Mouse (Mus musculus) embryonic facial prominence, embryonic 14.5 days (tissue): ENCODE measurements around the gene Olfr312. TPM values are rescaled to one million over a fixed set of nuclear protein-coding genes. Genes with fewer than 3 reads are reported as not detected.
"Not testable (repeated sequence)": the region's sequence is repeated elsewhere in the genome, so short reads cannot be mapped to it uniquely, and the experiment has no call there.

Experiments
- ATAC-seq: fragments of 200-750 bp; cut with Nextera tagmentation; 2 replicates; pipeline ENCODE4 v1.8.0; 2017; ENCODE audit warnings: low read depth, moderate number of reproducible peaks, moderate TSS enrichment
- DNase-seq: peaks from one replicate; pipeline ENCODE4 v3.0.0-alpha.2; 2015; ENCODE audit warnings: low spot score
- H3K27ac ChIP-seq: fragments of 300-500 bp; sonication (generic); replicated peaks from 2 replicates; pipeline ENCODE4 v1.5.1; 2014; ENCODE audit warnings: low read depth, mild to moderate bottlenecking, low read length, moderate library complexity
- H3K27me3 ChIP-seq: fragments of 300-500 bp; sonication (generic); replicated peaks from 2 replicates; pipeline ENCODE4 v1.6.1; 2014; ENCODE audit warnings: low read length; ENCODE audit not compliant: control insufficient read depth, insufficient read depth
- H3K36me3 ChIP-seq: fragments of 300-500 bp; sonication (generic); 2 replicates; pipeline ENCODE4 v1.6.1; 2014; ENCODE audit warnings: low read length, mixed read lengths; ENCODE audit not compliant: control insufficient read depth, insufficient read depth
- H3K4me1 ChIP-seq: fragments of 300-500 bp; sonication (generic); 2 replicates; pipeline ENCODE4 v1.6.1; 2014; ENCODE audit warnings: antibody characterized with exemption, low read length; ENCODE audit not compliant: control insufficient read depth, insufficient read depth
- H3K4me2 ChIP-seq: fragments of 300-500 bp; sonication (generic); 2 replicates; pipeline ENCODE4 v1.6.1; 2014; ENCODE audit warnings: low read depth, mild to moderate bottlenecking, low read length, moderate library complexity, mixed read lengths
- H3K4me3 ChIP-seq: fragments of 300-500 bp; sonication (generic); 2 replicates; pipeline ENCODE4 v1.5.1; 2014; ENCODE audit warnings: low read depth, mild to moderate bottlenecking, low read length
- H3K9ac ChIP-seq: fragments of 300-500 bp; sonication (generic); 2 replicates; pipeline ENCODE4 v1.6.1; 2014; ENCODE audit warnings: low read depth, mild to moderate bottlenecking, low read length, moderate library complexity, mixed read lengths
- H3K9me3 ChIP-seq: fragments of 300-500 bp; sonication (generic); 2 replicates; pipeline ENCODE4 v1.6.1; 2016; ENCODE audit warnings: low read length; ENCODE audit not compliant: control insufficient read depth
- WGBS: fragments of 180-500 bp; shearing (Covaris S2); extraction: QIAGEN DNeasy Blood & Tissue Kit; methylation state at CpG from one replicate; pipeline ENCODE4 v1.1.7; 2014; 5-methylcytosine and 5-hydroxymethylcytosine counted together
- polyA plus RNA-seq: library from polyadenylated mRNA; unstranded; fragments of >200 nt; fragmentation: Nextera tagmentation; extraction: Ambion mirVana; gene quantifications from 2 replicates; pipeline ENCODE4 v1.2.1, GENCODE M21; 2014

Gene Olfr312
- polyA plus RNA-seq, 1 experiment from 2014 or later: not detected

- not testable (repeated sequence) for ATAC-seq, DNase-seq, H3K9ac ChIP-seq, H3K4me3 ChIP-seq, H3K27ac ChIP-seq, H3K27me3 ChIP-seq, H3K9me3 ChIP-seq, H3K36me3 ChIP-seq, H3K4me2 ChIP-seq, H3K4me1 ChIP-seq
- 78% methylated on average over 2 of the region's 3 CpGs for WGBS
Observed at GRCm38 (mm10) chr11:58832541-58832940, 3.5 kb downstream of the Olfr312 start.

GRCm38 (mm10) chr11:58838951-58839350 is 9.9 kb downstream of the Olfr312 start, which contains the start of gene Olfr311:
TSS of gene Olfr311 (plus strand) at chr11:58839251.
- H3K4me3 ChIP-seq, ATAC-seq: not testable (repeated sequence)

DNA sequence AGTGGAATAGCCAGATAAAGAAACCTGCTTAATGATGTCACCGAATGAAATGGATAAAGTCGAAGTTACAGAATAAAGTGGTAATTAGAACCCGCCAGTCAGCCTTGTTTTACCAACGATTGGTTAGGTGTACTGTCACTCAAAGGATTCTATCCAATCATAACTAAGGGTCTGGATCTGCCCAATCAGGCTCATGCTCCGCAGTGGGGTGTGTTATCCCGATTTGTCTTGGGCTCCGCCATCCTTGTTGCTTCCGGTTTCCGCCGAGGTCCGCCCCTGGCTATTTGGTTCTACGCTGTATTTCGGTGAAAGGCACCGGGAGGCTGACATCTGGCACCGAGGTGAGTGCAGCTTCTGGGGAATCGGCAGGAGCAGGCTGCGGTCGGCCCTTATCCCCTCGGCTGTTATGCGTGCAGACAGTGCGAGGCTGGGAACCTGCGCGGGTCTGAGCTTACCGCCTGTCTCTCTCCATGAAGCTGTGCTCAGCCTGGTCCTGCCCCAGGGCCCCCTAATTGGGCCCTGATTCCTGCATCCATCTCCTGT is 18.0 kb downstream of the Olfr312 start, which contains the start of gene Gm12258:
TSS of gene Gm12258 (plus strand) at position 240 of the 543 bp plus-strand sequence.
- ATAC-seq: peak; percentile 100
- H3K36me3 ChIP-seq: peaks cover 26% of the 10 kb centered on the region

More at GRCm38 (mm10) chr11:58838951-58839350, 9.9 kb downstream of the Olfr312 start, which contains the start of gene Olfr311:
- not testable (repeated sequence) for H3K27me3 ChIP-seq, H3K4me2 ChIP-seq, H3K36me3 ChIP-seq, H3K4me1 ChIP-seq, H3K9me3 ChIP-seq, H3K9ac ChIP-seq, H3K27ac ChIP-seq, DNase-seq

DNA sequence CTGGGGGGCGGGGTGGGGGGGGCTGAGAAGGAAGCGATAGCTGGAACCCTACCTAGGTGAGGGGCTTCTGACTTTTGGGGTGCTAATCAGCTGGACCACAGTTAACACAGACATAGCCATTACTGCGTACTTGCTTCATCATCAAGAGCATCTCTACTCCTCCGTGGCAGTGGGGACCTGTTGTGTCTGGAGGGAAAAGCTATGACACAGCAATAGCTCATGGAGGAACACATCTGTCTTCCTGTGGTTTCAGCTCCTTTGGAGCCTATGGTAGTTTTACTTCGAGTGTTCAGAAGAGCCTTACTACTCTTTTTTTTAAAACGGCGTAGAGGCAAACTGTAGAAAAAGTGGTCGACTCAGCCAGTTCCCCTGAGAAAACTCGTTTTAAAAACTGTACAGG is 18.6 kb downstream of the Olfr312 start:
- H3K27ac ChIP-seq: no peak overlapping the region
- DNase-seq (no peak), ATAC-seq (no peak)
- peak overlapping the region; percentile 71 for H3K4me2 ChIP-seq
- H3K4me1 ChIP-seq: peaks cover 7% of the 10 kb centered on the region; the same call in 1 of the 2 replicates
- peak overlapping the region; percentile 77 for H3K9ac ChIP-seq
- H3K9me3 ChIP-seq: no peaks in the 10 kb centered on the region
- peak overlapping the region; percentile 71 for H3K4me3 ChIP-seq
- peaks cover 32% of the 10 kb centered on the region for H3K36me3 ChIP-seq
- 39% methylated on average over 9 of the region's 9 CpGs for WGBS
- no peaks in the 10 kb centered on the region for H3K27me3 ChIP-seq

More for the DNA sequence above, 18.0 kb downstream of the Olfr312 start, which contains the start of gene Gm12258:
- H3K27me3 ChIP-seq: no peaks in the 10 kb centered on the region
- H3K4me3 ChIP-seq: peak within 1 kb of the TSS; percentile 71
- no peaks in the 10 kb centered on the region for H3K9me3 ChIP-seq
- H3K4me1 ChIP-seq: peaks cover 7% of the 10 kb centered on the region; the same call in 1 of the 2 replicates
- WGBS: 0% methylated on average over 22 of the region's 24 CpGs
- H3K27ac ChIP-seq: peak within 1 kb of the TSS; percentile 65
- peak within 1 kb of the TSS; percentile 77 for H3K9ac ChIP-seq
- H3K4me2 ChIP-seq: peak within 1 kb of the TSS; percentile 71
- peak; percentile 98 for DNase-seq

DNA sequence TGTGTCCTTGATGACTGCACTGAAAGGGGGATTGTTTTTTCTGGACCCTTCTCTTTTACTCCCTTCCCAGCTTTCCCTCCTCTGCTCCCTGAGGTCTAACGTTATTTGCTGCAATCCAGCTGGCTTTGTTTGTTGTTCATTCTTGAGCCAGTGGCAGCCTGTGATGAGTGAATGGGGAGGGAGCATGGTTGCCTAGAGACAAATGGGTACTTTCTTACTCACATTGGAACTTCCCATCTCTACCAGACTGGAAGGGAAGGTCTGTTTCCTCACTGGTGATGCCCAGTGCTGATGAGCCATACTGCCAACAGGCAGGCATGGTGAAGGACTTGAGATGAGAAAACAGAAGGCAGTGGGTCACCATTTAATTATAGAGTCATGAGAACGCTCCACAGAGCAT is 20.7 kb downstream of the Olfr312 start:
- ATAC-seq: no peak
- 68% methylated on average over 2 of the region's 2 CpGs for WGBS
- H3K27ac ChIP-seq: no peak overlapping the region
- H3K4me2 ChIP-seq: no peak overlapping the region
- no peak overlapping the region for H3K9ac ChIP-seq
- no peaks in the 10 kb centered on the region for H3K27me3 ChIP-seq
- no peaks in the 10 kb centered on the region for H3K9me3 ChIP-seq
- DNase-seq: no peak
- peaks cover 7% of the 10 kb centered on the region; the same call in 1 of the 2 replicates for H3K4me1 ChIP-seq
- no peak overlapping the region for H3K4me3 ChIP-seq
- peaks cover 40% of the 10 kb centered on the region for H3K36me3 ChIP-seq

- DNase-seq (no peak), ATAC-seq (no peak)
- H3K4me1 ChIP-seq: no peaks in the 10 kb centered on the region
- WGBS: 96% methylated on average over 8 of the region's 8 CpGs
- no peaks in the 10 kb centered on the region for H3K27me3 ChIP-seq
- peaks cover 38% of the 10 kb centered on the region for H3K9me3 ChIP-seq
- no peak overlapping the region for H3K4me2 ChIP-seq
- no peak overlapping the region for H3K9ac ChIP-seq
- no peak overlapping the region for H3K27ac ChIP-seq
- peaks cover 41% of the 10 kb centered on the region for H3K36me3 ChIP-seq
- H3K4me3 ChIP-seq: no peak overlapping the region
Observed at GRCm38 (mm10) chr11:58860744-58861143, 31.7 kb downstream of the Olfr312 start.

- H3K4me3 ChIP-seq: peak within 1 kb of the TSS; percentile 76
- WGBS: 4% methylated on average over 37 of the region's 37 CpGs
- H3K9ac ChIP-seq: peak within 1 kb of the TSS; percentile 84
- no peaks in the 10 kb centered on the region for H3K27me3 ChIP-seq
- DNase-seq (peak; percentile 90), ATAC-seq (peak; percentile 92)
- no peaks in the 10 kb centered on the region for H3K9me3 ChIP-seq
- H3K36me3 ChIP-seq: peaks cover 9% of the 10 kb centered on the region
- H3K4me2 ChIP-seq: peak within 1 kb of the TSS; percentile 77
- H3K4me1 ChIP-seq: 0 out of 2 replicates have a peak, but pooled peaks cover 6% of the 10 kb centered on the region
- H3K27ac ChIP-seq: peak within 1 kb of the TSS; percentile 76
Observed at GRCm38 (mm10) chr11:58867039-58867953, 38.3 kb downstream of the Olfr312 start, which contains the start of gene 2810021J22Rik. TSS of gene 2810021J22Rik (plus strand) at chr11:58867216.

- Histone ChIP-seq H3K4me3 (peak overlapping the region; percentile 76), H3K9me3 (no peaks in the 10 kb centered on the region), H3K27ac (no peak overlapping the region), H3K9ac (no peak overlapping the region), H3K4me1 (0 out of 2 replicates have a peak, but pooled peaks cover 6% of the 10 kb centered on the region), H3K4me2 (peak overlapping the region; percentile 77), H3K27me3 (no peaks in the 10 kb centered on the region), H3K36me3 (peaks cover 9% of the 10 kb centered on the region)
- WGBS: 80% methylated on average over 6 of the region's 6 CpGs
- ATAC-seq (no peak), DNase-seq (no peak)
Observed at GRCm38 (mm10) chr11:58867954-58868330, 38.9 kb downstream of the Olfr312 start.
